Mouse (Mus musculus) intestine, embryonic 16.5 days (tissue): Measurements from ENCODE around the gene Gm3448. TPM values are rescaled to one million over a fixed set of nuclear protein-coding genes. Genes with fewer than 3 reads are reported as not detected.
"Not testable (repeated sequence)": the region's sequence is repeated elsewhere in the genome, so short reads cannot be mapped to it uniquely, and the experiment has no call there.

Experiments
- ATAC-seq: fragments of 200-750 bp; cut with Nextera tagmentation; 2 replicates; pipeline ENCODE4 v1.8.0; 2017; ENCODE audit warnings: moderate TSS enrichment, moderate library complexity
- H3K27ac ChIP-seq: fragments of 300-500 bp; sonication (generic); 2 replicates; pipeline ENCODE4 v1.5.1; 2014; ENCODE audit warnings: mild to moderate bottlenecking, low read length
- H3K27me3 ChIP-seq: fragments of 300-500 bp; sonication (generic); replicated peaks from 2 replicates; pipeline ENCODE4 v1.6.1; 2014; ENCODE audit warnings: low read length, control low read depth, mixed read lengths; ENCODE audit not compliant: control insufficient read depth, insufficient read depth
- H3K36me3 ChIP-seq: fragments of 300-500 bp; sonication (generic); 2 replicates; pipeline ENCODE4 v1.6.1; 2014; ENCODE audit warnings: low read length, control low read depth; ENCODE audit not compliant: control insufficient read depth, insufficient read depth
- H3K4me1 ChIP-seq: fragments of 300-500 bp; sonication (generic); 2 replicates; pipeline ENCODE4 v1.6.1; 2014; ENCODE audit warnings: low read length, control low read depth, mixed read lengths; ENCODE audit not compliant: control insufficient read depth, insufficient read depth
- H3K4me2 ChIP-seq: fragments of 300-500 bp; sonication (generic); 2 replicates; pipeline ENCODE4 v1.6.1; 2014; ENCODE audit warnings: low read depth, low read length, control low read depth
- H3K4me3 ChIP-seq: fragments of 300-500 bp; sonication (generic); 2 replicates; pipeline ENCODE4 v1.5.1; 2014; ENCODE audit warnings: mild to moderate bottlenecking, low read length
- H3K9ac ChIP-seq: fragments of 300-500 bp; sonication (generic); 2 replicates; pipeline ENCODE4 v1.6.1; 2014; ENCODE audit warnings: low read depth, low read length
- H3K9me3 ChIP-seq: fragments of 300-500 bp; sonication (generic); 2 replicates; pipeline ENCODE4 v1.6.1; 2016; ENCODE audit warnings: low read length, control low read depth; ENCODE audit not compliant: control insufficient read depth
- WGBS: fragments of 180-500 bp; shearing (Covaris S2); extraction: QIAGEN DNeasy Blood & Tissue Kit; methylation state at CpG from one replicate; pipeline ENCODE4 v1.1.7; 2014; 5-methylcytosine and 5-hydroxymethylcytosine counted together
- polyA plus RNA-seq: library from polyadenylated mRNA; unstranded; fragments of >200 nt; fragmentation: Nextera tagmentation; extraction: Ambion mirVana; gene quantifications from 2 replicates; pipeline ENCODE4 v1.2.1, GENCODE M21; 2015

The Gm3448 gene
- 3.3 and 4.1 TPM in 2 replicates for polyA plus RNA-seq

- not testable (repeated sequence) for H3K4me1 ChIP-seq, H3K9me3 ChIP-seq, H3K27me3 ChIP-seq, H3K27ac ChIP-seq, H3K4me2 ChIP-seq, H3K36me3 ChIP-seq, H3K9ac ChIP-seq, H3K4me3 ChIP-seq
- ATAC-seq, result peak; percentile 98
- WGBS, result 0% methylated on average over 11 of the region's 56 CpGs
Observed at GRCm38 (mm10) chr17:15041175-15041729, at the start of gene Gm3448, which contains the start of the genes Ermard and Tcte3. TSS of gene Gm3448 (minus strand) at chr17:15041537. TSS of gene Ermard (plus strand) at chr17:15041208. TSS of gene Tcte3 (minus strand) at chr17:15041488.

GRCm38 (mm10) chr17:15088591-15089001 lies 47.3 kb upstream of the Gm3448 start:
- no peaks in the 10 kb centered on the region for H3K9me3 ChIP-seq
- ATAC-seq, result peak; percentile 24; the same call in 1 of the 2 replicates
- peaks cover 15% of the 10 kb centered on the region for H3K4me1 ChIP-seq
- H3K36me3 ChIP-seq, result no peaks in the 10 kb centered on the region
- H3K4me3 ChIP-seq, result no peak overlapping the region
- H3K27me3 ChIP-seq, result no peaks in the 10 kb centered on the region
- H3K4me2 ChIP-seq, result no peak overlapping the region
- H3K9ac ChIP-seq, result no peak overlapping the region
- WGBS, result 24% methylated on average over 8 of the region's 8 CpGs
- no peak overlapping the region for H3K27ac ChIP-seq

GRCm38 (mm10) chr17:15088166-15088565 lies 46.8 kb upstream of the Gm3448 start:
- no peak overlapping the region for H3K4me3 ChIP-seq

GRCm38 (mm10) chr17:15085006-15085405 lies 43.7 kb upstream of the Gm3448 start:
- H3K27ac ChIP-seq, result no peak overlapping the region
- 73% methylated on average over 2 of the region's 2 CpGs for WGBS
- no peak overlapping the region for H3K9ac ChIP-seq
- no peaks in the 10 kb centered on the region for H3K36me3 ChIP-seq
- H3K4me3 ChIP-seq, result no peak overlapping the region
- peak; percentile 72 for ATAC-seq
- no peaks in the 10 kb centered on the region for H3K9me3 ChIP-seq
- no peak overlapping the region for H3K4me2 ChIP-seq
- no peaks in the 10 kb centered on the region for H3K27me3 ChIP-seq
- peaks cover 20% of the 10 kb centered on the region for H3K4me1 ChIP-seq

More at GRCm38 (mm10) chr17:15088166-15088565, 46.8 kb upstream of the Gm3448 start:
- H3K9ac ChIP-seq, result no peak overlapping the region
- no peak overlapping the region for H3K27ac ChIP-seq
- no peaks in the 10 kb centered on the region for H3K36me3 ChIP-seq
- no peaks in the 10 kb centered on the region for H3K27me3 ChIP-seq
- peaks cover 13% of the 10 kb centered on the region for H3K4me1 ChIP-seq
- peak; percentile 82 for ATAC-seq
- WGBS, result 44% methylated on average over 2 of the region's 2 CpGs
- H3K4me2 ChIP-seq, result no peak overlapping the region
- no peaks in the 10 kb centered on the region for H3K9me3 ChIP-seq

GRCm38 (mm10) chr17:15084226-15084848 lies 43.0 kb upstream of the Gm3448 start:
- Histone ChIP-seq H3K4me3 (no peak overlapping the region), H3K27me3 (no peaks in the 10 kb centered on the region), H3K27ac (no peak overlapping the region), H3K9me3 (no peaks in the 10 kb centered on the region), H3K4me2 (no peak overlapping the region), H3K9ac (no peak overlapping the region), H3K36me3 (no peaks in the 10 kb centered on the region), H3K4me1 (peaks cover 20% of the 10 kb centered on the region)
- WGBS, result 60% methylated on average over 13 of the region's 13 CpGs
- peak; percentile 11; the same call in 1 of the 2 replicates for ATAC-seq

- H3K27me3 ChIP-seq, result no peaks in the 10 kb centered on the region
- peak overlapping the region; percentile 52; the same call in 1 of the 2 replicates for H3K27ac ChIP-seq
- peak; percentile 64 for ATAC-seq
- H3K4me2 ChIP-seq, result no peak overlapping the region
- 23% methylated on average over 2 of the region's 2 CpGs for WGBS
- H3K4me1 ChIP-seq, result peaks cover 34% of the 10 kb centered on the region
- 0 out of 2 replicates have a peak overlapping the region, but pooled peaks have one; percentile 4 for H3K9ac ChIP-seq
- H3K36me3 ChIP-seq, result no peaks in the 10 kb centered on the region
- H3K4me3 ChIP-seq, result no peak overlapping the region
- no peaks in the 10 kb centered on the region for H3K9me3 ChIP-seq
Observed at GRCm38 (mm10) chr17:15077536-15077935, 36.2 kb upstream of the Gm3448 start.

- Histone ChIP-seq H3K9me3 (no peaks in the 10 kb centered on the region), H3K36me3 (no peaks in the 10 kb centered on the region), H3K27me3 (no peaks in the 10 kb centered on the region), H3K4me1 (peaks cover 28% of the 10 kb centered on the region), H3K4me2 (no peak overlapping the region), H3K9ac (no peak overlapping the region), H3K27ac (peak overlapping the region; percentile 54), H3K4me3 (no peak overlapping the region)
- ATAC-seq, result peak; percentile 78
- WGBS, result 59% methylated on average over 8 of the region's 8 CpGs
Observed at GRCm38 (mm10) chr17:15075033-15075432, 33.7 kb upstream of the Gm3448 start.

- 75% methylated on average over 2 of the region's 2 CpGs for WGBS
- H3K4me3 ChIP-seq, result no peak overlapping the region
- peaks cover 30% of the 10 kb centered on the region for H3K4me1 ChIP-seq
- H3K27ac ChIP-seq, result no peak overlapping the region
- H3K27me3 ChIP-seq, result no peaks in the 10 kb centered on the region
- no peak overlapping the region for H3K9ac ChIP-seq
- ATAC-seq, result no peak
- no peak overlapping the region for H3K4me2 ChIP-seq
- no peaks in the 10 kb centered on the region for H3K9me3 ChIP-seq
- no peaks in the 10 kb centered on the region for H3K36me3 ChIP-seq
Observed at GRCm38 (mm10) chr17:15072211-15072610, 30.9 kb upstream of the Gm3448 start.

GRCm38 (mm10) chr17:15069124-15069523 lies 27.8 kb upstream of the Gm3448 start:
- Histone ChIP-seq H3K4me2 (no peak overlapping the region), H3K9me3 (no peaks in the 10 kb centered on the region), H3K36me3 (no peaks in the 10 kb centered on the region), H3K4me3 (no peak overlapping the region), H3K4me1 (peaks cover 19% of the 10 kb centered on the region), H3K27me3 (no peaks in the 10 kb centered on the region), H3K27ac (peak overlapping the region; percentile 48; the same call in 1 of the 2 replicates), H3K9ac (no peak overlapping the region)
- 38% methylated on average over 2 of the region's 2 CpGs for WGBS
- ATAC-seq, result no peak
